Mouse (Mus musculus): ENCODE results near the gene Setd1b.

DNA sequence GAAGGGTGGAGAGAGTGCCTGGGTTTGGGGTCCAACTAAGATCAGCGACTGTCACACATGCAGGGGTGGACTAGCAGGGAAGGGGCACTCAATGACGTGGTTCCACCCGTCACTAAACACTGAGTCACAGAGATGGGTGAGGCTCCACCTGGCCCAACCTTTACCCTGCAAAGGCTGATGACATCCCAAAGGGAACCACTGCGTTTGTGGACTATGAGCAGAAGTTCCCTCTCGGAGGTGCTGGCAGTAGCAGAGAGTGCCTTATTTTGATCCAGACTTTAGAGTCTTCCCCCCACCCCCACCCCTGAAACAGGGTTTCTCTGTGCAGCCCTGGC lies 11.2 kb upstream of the Setd1b start:
- TF ChIP-seq GATA1 (IDR thresholded peaks at IDR 0.05; ENCODE audit: borderline replicate concordance, low read length) (no peak), FLI1 (IDR thresholded peaks at IDR 0.05; ENCODE audit: low read length) (no peak)

All from megakaryocyte, embryonic 14.5 days (primary cell).